Mouse (Mus musculus): ENCODE data around the gene Lztfl1. TPM values are rescaled to one million over a fixed set of nuclear protein-coding genes. Genes with fewer than 3 reads are reported as not detected.

The Lztfl1 gene
- 44.4 and 44.5 TPM in 2 replicates for polyA plus RNA-seq (2021; fragmentation: Nextera tagmentation)
- long read RNA-seq, experiment 1, full-length matches to known transcripts, result 159 of 211 reads
- long read RNA-seq, experiment 1, partial matches to known transcripts, result 20 of 211 reads
- long read RNA-seq, experiment 1, other reads (novel, unspliced or antisense), result 32 of 211 reads
- long read RNA-seq, experiment 2, full-length matches to known transcripts, result 38 of 67 reads
- long read RNA-seq, experiment 2, partial matches to known transcripts, result 21 of 67 reads
- long read RNA-seq, experiment 2, other reads (novel, unspliced or antisense), result 8 of 67 reads

GRCm38 (mm10) chr9:123717186-123718008, at the start of gene Lztfl1:
Lztfl1 (minus strand) TSS chr9:123717697.

GRCm38 (mm10) chr9:123678327-123679105, 39.0 kb downstream of the Lztfl1 start, which contains the start of the genes Ccr9 and Slc6a20a:
Ccr9 (plus strand) TSS chr9:123678439.
Slc6a20a (minus strand) TSS chr9:123678885.

Other genes starting within 250 kb of the Lztfl1 start
- gene Limd1, start 239.0 kb downstream of the Lztfl1 start, polyA plus RNA-seq (2021; fragmentation: Nextera tagmentation), result 4.0 and 4.1 TPM in 2 replicates
- 34.6 and 35.7 TPM in 2 replicates for gene Sacm1l, start 187.9 kb downstream of the Lztfl1 start, polyA plus RNA-seq (2021; fragmentation: Nextera tagmentation)
- 0.06 and 0.07 TPM in 2 replicates for gene Slc6a20b, start 85.1 kb downstream of the Lztfl1 start, polyA plus RNA-seq (2021; fragmentation: Nextera tagmentation)
- 0.05 and 0.19 TPM in 2 replicates for gene Ccr9, start 39.3 kb downstream of the Lztfl1 start, polyA plus RNA-seq (2021; fragmentation: Nextera tagmentation)
- 8.5 and 10.5 TPM in 2 replicates for gene Slc6a20a, start 38.8 kb downstream of the Lztfl1 start, polyA plus RNA-seq (2021; fragmentation: Nextera tagmentation)
- not detected in 2 replicates for gene Cxcr6, start 88.8 kb upstream of the Lztfl1 start, polyA plus RNA-seq (2021; fragmentation: Nextera tagmentation)
- 5.1 and 5.6 TPM in 2 replicates for gene Fyco1, start 134.2 kb upstream of the Lztfl1 start, polyA plus RNA-seq (2021; fragmentation: Nextera tagmentation)
- not detected in 2 replicates for gene Xcr1, start 144.3 kb upstream of the Lztfl1 start, polyA plus RNA-seq (2021; fragmentation: Nextera tagmentation)